Mouse (Mus musculus): ENCODE measurements around the gene Laptm5. TPM values are rescaled to one million over a fixed set of nuclear protein-coding genes. Genes with fewer than 3 reads are reported as not detected.

The Laptm5 gene
- polyA plus RNA-seq, 1 experiment from 2014 or later, result 21.6 TPM

GRCm38 (mm10) chr4:130944112-130944511 is 31.2 kb downstream of the Laptm5 start, which contains the start of gene Matn1:
Gene Matn1 (plus strand): TSS chr4:130944385.
- Histone ChIP-seq H3K4me1 (peaks cover 3% of the 10 kb centered on the region; the same call in 1 of the 2 replicates), H3K36me3 (no peaks in the 10 kb centered on the region), H3K9ac (replicated peaks) (no peak within 1 kb of the TSS), H3K9me3 (no peaks in the 10 kb centered on the region), H3K27me3 (no peaks in the 10 kb centered on the region), H3K27ac (replicated peaks) (no peak within 1 kb of the TSS), H3K4me3 (no peak within 1 kb of the TSS), H3K4me2 (replicated peaks) (no peak within 1 kb of the TSS)
- 51% methylated on average over 6 of the region's 6 CpGs for WGBS
- ATAC-seq (replicated peaks), result no peak

DNA sequence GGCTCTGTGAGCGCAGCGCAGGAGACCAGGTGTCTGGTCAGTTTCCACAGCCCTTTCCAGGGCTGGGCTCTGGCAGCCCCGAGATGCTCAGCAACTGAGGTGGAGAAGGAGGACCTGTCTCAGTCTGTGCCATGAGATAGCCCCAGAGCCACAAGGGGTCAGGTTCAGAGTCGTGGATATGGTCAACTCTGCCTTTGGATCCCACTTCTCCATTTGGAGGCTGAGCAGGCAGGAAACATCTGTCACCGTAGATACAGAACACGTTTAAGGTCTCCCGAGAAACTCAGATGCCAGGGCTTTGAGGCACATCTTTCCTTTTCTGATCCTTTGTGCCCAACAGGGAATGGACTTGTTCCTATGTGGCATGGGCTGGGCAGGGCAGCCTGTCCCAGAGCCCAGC is 31.9 kb downstream of the Laptm5 start:
- H3K27me3 ChIP-seq, result no peaks in the 10 kb centered on the region
- ATAC-seq (replicated peaks), result no peak
- no peak overlapping the region for H3K9ac ChIP-seq (replicated peaks)
- H3K9me3 ChIP-seq, result no peaks in the 10 kb centered on the region
- H3K4me2 ChIP-seq (replicated peaks), result no peak overlapping the region
- WGBS, result 81% methylated on average over 7 of the region's 7 CpGs
- H3K36me3 ChIP-seq, result no peaks in the 10 kb centered on the region
- H3K4me1 ChIP-seq, result peaks cover 3% of the 10 kb centered on the region; the same call in 1 of the 2 replicates
- no peak overlapping the region for H3K27ac ChIP-seq (replicated peaks)
- H3K4me3 ChIP-seq, result no peak overlapping the region

GRCm38 (mm10) chr4:130947094-130947647 is 34.2 kb downstream of the Laptm5 start:
- 20% methylated on average over 13 of the region's 13 CpGs for WGBS
- H3K9me3 ChIP-seq, result no peaks in the 10 kb centered on the region
- no peaks in the 10 kb centered on the region for H3K36me3 ChIP-seq
- H3K4me2 ChIP-seq (replicated peaks), result no peak overlapping the region
- H3K4me1 ChIP-seq, result no peaks in the 10 kb centered on the region
- peak; percentile 57; the same call in 1 of the 2 replicates for ATAC-seq (replicated peaks)
- no peaks in the 10 kb centered on the region for H3K27me3 ChIP-seq
- H3K9ac ChIP-seq (replicated peaks), result no peak overlapping the region
- H3K27ac ChIP-seq (replicated peaks), result no peak overlapping the region
- no peak overlapping the region for H3K4me3 ChIP-seq

GRCm38 (mm10) chr4:130949821-130950384 is 37.0 kb downstream of the Laptm5 start:
- Histone ChIP-seq H3K27me3 (no peaks in the 10 kb centered on the region), H3K27ac (replicated peaks) (no peak overlapping the region), H3K36me3 (no peaks in the 10 kb centered on the region), H3K9ac (replicated peaks) (no peak overlapping the region), H3K9me3 (no peaks in the 10 kb centered on the region), H3K4me1 (no peaks in the 10 kb centered on the region), H3K4me3 (no peak overlapping the region), H3K4me2 (replicated peaks) (no peak overlapping the region)
- 87% methylated on average over 35 of the region's 35 CpGs for WGBS
- ATAC-seq (replicated peaks), result no peak

DNA sequence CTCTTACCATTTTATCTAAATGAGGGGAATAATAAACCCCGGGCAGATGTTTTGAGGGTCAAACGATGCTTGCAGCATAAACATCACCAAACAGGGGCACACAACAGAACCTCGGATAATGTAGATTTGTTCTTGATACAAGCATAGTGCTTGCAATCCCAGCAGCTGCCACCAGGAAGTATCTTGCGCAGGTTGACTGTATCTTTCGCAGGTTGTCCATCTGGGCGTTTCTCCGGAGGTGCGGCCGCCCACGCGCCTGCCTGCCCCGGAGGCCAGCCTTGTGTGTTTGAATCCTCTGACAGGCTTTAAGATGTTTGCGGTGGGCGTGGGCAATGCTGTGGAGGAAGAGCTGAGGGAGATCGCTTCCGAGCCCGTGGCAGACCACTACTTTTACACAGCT is 39.6 kb downstream of the Laptm5 start:
- ATAC-seq (replicated peaks), result no peak
- no peak overlapping the region for H3K4me3 ChIP-seq
- H3K4me1 ChIP-seq, result no peaks in the 10 kb centered on the region
- no peak overlapping the region for H3K27ac ChIP-seq (replicated peaks)
- H3K9ac ChIP-seq (replicated peaks), result no peak overlapping the region
- no peaks in the 10 kb centered on the region for H3K27me3 ChIP-seq
- no peaks in the 10 kb centered on the region for H3K36me3 ChIP-seq
- no peaks in the 10 kb centered on the region for H3K9me3 ChIP-seq
- 45% methylated on average over 17 of the region's 17 CpGs for WGBS
- no peak overlapping the region for H3K4me2 ChIP-seq (replicated peaks)

DNA sequence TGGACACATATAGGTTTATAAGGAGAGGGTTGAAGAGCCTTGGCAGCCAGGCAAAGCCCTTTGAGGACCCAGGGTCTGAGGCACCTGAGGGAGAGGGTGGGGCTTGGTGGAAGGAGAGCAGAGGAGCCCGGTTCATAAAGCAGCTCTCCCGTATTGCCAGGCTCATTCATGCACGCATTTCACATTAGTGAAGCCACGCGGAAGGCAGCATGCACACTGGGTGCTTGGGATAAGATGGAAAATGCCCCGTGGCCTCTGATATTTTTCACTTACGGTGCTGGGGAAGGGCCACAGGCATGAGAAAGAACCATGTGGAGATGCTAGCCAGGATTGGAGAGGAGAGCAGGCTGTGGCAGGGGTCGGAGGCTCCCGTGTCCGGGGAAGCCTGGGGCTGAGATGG is 44.2 kb downstream of the Laptm5 start:
- H3K4me3 ChIP-seq, result no peak overlapping the region
- no peaks in the 10 kb centered on the region for H3K27me3 ChIP-seq
- ATAC-seq (replicated peaks), result no peak
- no peak overlapping the region for H3K4me2 ChIP-seq (replicated peaks)
- H3K36me3 ChIP-seq, result no peaks in the 10 kb centered on the region
- no peaks in the 10 kb centered on the region for H3K9me3 ChIP-seq
- no peak overlapping the region for H3K9ac ChIP-seq (replicated peaks)
- no peak overlapping the region for H3K27ac ChIP-seq (replicated peaks)
- 0 out of 2 replicates have a peak, but pooled peaks cover 7% of the 10 kb centered on the region for H3K4me1 ChIP-seq
- WGBS, result 51% methylated on average over 10 of the region's 10 CpGs

DNA sequence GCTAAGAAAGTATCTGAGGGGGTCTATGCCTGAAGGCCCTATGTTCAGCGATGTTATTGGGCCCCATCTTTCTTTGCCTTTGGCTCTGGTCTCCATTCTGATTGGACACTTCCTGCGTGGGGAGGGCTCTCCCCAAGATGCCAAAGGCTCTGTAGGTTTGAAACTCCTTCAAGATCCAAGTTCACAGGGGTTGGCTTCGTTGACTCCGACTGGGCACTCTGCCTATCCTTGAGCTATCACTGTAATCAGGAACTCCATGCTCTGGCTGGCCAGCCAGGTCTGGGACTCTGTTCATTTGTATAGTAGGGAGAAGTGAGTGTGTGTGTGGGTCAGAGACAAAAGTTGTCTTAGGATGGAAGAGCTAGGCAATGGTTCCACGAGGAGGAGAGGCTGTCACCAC is 45.9 kb downstream of the Laptm5 start:
- Histone ChIP-seq H3K27me3 (no peaks in the 10 kb centered on the region), H3K4me1 (0 out of 2 replicates have a peak, but pooled peaks cover 7% of the 10 kb centered on the region), H3K4me2 (replicated peaks) (no peak overlapping the region), H3K27ac (replicated peaks) (no peak overlapping the region), H3K4me3 (no peak overlapping the region), H3K9ac (replicated peaks) (no peak overlapping the region), H3K36me3 (no peaks in the 10 kb centered on the region), H3K9me3 (no peaks in the 10 kb centered on the region)
- 78% methylated on average over 5 of the region's 5 CpGs for WGBS
- ATAC-seq (replicated peaks), result no peak

GRCm38 (mm10) chr4:130959678-130960077 is 46.8 kb downstream of the Laptm5 start:
- Histone ChIP-seq H3K4me3 (no peak overlapping the region), H3K4me1 (0 out of 2 replicates have a peak, but pooled peaks cover 7% of the 10 kb centered on the region), H3K27me3 (no peaks in the 10 kb centered on the region), H3K36me3 (no peaks in the 10 kb centered on the region), H3K4me2 (replicated peaks) (no peak overlapping the region), H3K9me3 (no peaks in the 10 kb centered on the region), H3K9ac (replicated peaks) (no peak overlapping the region), H3K27ac (replicated peaks) (no peak overlapping the region)
- WGBS, result 45% methylated on average over 6 of the region's 6 CpGs
- ATAC-seq (replicated peaks), result peak; percentile 24; the same call in 1 of the 2 replicates

GRCm38 (mm10) chr4:130960118-130960734 is 47.3 kb downstream of the Laptm5 start:
- H3K27me3 ChIP-seq, result no peaks in the 10 kb centered on the region
- H3K4me1 ChIP-seq, result 0 out of 2 replicates have a peak, but pooled peaks cover 7% of the 10 kb centered on the region
- no peak overlapping the region for H3K4me3 ChIP-seq
- WGBS, result 29% methylated on average over 9 of the region's 9 CpGs
- no peak overlapping the region for H3K4me2 ChIP-seq (replicated peaks)
- H3K9ac ChIP-seq (replicated peaks), result no peak overlapping the region
- no peaks in the 10 kb centered on the region for H3K9me3 ChIP-seq
- no peak overlapping the region for H3K27ac ChIP-seq (replicated peaks)
- H3K36me3 ChIP-seq, result no peaks in the 10 kb centered on the region
- peak; percentile 83 for ATAC-seq (replicated peaks)

GRCm38 (mm10) chr4:130971278-130971677 is 58.4 kb downstream of the Laptm5 start:
- Histone ChIP-seq H3K36me3 (no peaks in the 10 kb centered on the region), H3K9ac (replicated peaks) (no peak overlapping the region), H3K27me3 (no peaks in the 10 kb centered on the region), H3K4me2 (replicated peaks) (no peak overlapping the region), H3K27ac (replicated peaks) (no peak overlapping the region), H3K4me3 (no peak overlapping the region), H3K4me1 (peaks cover 19% of the 10 kb centered on the region), H3K9me3 (no peaks in the 10 kb centered on the region)
- 97% methylated on average over 1 of the region's 1 CpGs for WGBS
- ATAC-seq (replicated peaks), result no peak

DNA sequence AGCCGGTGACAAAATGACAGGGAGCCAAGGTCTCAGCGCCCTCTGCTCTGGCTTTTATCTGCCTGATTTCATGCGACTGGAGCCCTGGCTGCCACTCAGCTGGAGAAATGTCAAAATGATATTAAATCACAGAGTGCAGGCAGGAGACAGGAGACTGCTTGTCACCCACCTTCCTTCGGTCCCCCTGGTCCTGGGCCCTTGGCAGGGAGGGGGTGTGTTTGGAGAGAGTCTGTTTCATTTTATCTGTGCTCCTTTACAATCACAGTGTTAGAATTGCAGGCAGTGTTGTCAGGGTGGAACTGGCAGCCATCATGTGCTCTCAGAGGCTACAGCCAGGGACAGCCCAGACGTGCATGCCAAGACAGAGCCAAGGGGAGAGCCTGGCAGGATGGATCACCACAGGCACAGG is 59.5 kb downstream of the Laptm5 start:
- H3K27ac ChIP-seq (replicated peaks), result peak overlapping the region; percentile 89
- ATAC-seq (replicated peaks), result peak; percentile 53; the same call in 1 of the 2 replicates
- no peaks in the 10 kb centered on the region for H3K36me3 ChIP-seq
- no peak overlapping the region for H3K9ac ChIP-seq (replicated peaks)
- no peak overlapping the region for H3K4me3 ChIP-seq
- H3K4me2 ChIP-seq (replicated peaks), result no peak overlapping the region
- WGBS, result 38% methylated on average over 5 of the region's 5 CpGs
- H3K4me1 ChIP-seq, result peaks cover 19% of the 10 kb centered on the region
- H3K9me3 ChIP-seq, result no peaks in the 10 kb centered on the region
- no peaks in the 10 kb centered on the region for H3K27me3 ChIP-seq

Measured in forebrain, embryonic 15.5 days (tissue).